Mouse (Mus musculus): ENCODE results near the gene Sept14. TPM values are rescaled to one million over a fixed set of nuclear protein-coding genes. Genes with fewer than 3 reads are reported as not detected.

Gene Sept14
- polyA plus RNA-seq, 1 experiment from 2014 or later = not detected

DNA sequence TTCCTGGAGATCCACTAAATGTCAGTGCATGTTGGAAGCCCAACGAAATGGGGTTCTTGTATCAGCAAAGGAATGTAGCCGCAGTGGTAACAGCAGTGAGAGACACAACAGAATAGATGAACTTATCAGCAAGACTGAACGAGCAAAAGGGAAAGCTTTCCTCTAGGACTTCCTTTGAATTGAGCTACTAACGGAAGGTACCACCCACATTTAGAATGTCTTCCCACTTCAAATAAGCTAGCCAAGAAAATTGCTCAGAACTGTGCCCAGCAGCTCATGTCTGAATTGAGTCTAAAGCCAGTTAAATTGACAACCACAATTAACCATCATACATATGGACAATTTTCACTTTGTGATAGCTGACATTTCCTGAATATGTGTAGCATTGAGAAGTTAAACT lies 40.5 kb downstream of the Sept14 start:
- H3K4me1 ChIP-seq = peaks cover 13% of the 10 kb centered on the region
- no peak overlapping the region for H3K4me2 ChIP-seq
- H3K27ac ChIP-seq (replicated peaks) = no peak overlapping the region
- 64% methylated on average over 4 of the region's 4 CpGs for WGBS
- H3K36me3 ChIP-seq = no peaks in the 10 kb centered on the region
- no peaks in the 10 kb centered on the region for H3K27me3 ChIP-seq (replicated peaks)
- no peak overlapping the region for H3K4me3 ChIP-seq
- H3K9me3 ChIP-seq = no peaks in the 10 kb centered on the region
- no peak overlapping the region for H3K9ac ChIP-seq
- ATAC-seq (ENCODE audit: extremely low read depth, insufficient number of reproducible peaks, low FRiP score, low TSS enrichment) = no peak

DNA sequence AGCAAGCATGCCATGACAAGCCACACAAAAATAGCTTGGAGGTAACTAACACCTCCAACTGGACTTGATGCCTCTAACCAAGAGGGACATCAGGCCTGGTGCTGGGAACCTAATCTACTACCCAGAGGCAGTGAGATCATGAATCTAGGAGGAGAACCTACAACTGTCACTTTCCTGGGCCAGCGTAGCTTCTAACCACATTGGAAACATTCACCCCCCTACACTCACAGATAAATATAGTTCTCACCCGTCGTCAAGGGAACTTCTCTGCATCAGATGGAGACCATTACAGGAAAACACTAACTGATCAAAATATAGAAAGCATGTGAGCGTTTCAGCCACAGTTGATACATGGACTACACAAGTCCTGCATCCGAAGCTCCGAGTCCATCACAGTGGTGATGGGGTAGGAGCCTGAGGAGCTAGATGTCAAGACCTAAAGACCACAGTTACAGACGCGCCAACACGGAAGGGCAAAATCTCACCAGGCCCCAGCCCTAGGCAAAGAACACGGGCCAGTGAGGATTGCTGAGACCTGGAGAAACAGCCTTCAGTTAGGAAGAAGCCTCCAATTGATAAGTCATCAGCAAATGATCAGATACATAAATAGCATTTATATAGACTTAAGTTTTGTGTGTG lies 41.9 kb downstream of the Sept14 start:
- Histone ChIP-seq H3K9me3 (no peaks in the 10 kb centered on the region), H3K9ac (no peak overlapping the region), H3K4me3 (no peak overlapping the region), H3K4me2 (no peak overlapping the region), H3K27me3 (replicated peaks) (no peaks in the 10 kb centered on the region), H3K4me1 (peaks cover 13% of the 10 kb centered on the region), H3K27ac (replicated peaks) (no peak overlapping the region), H3K36me3 (no peaks in the 10 kb centered on the region)
- 86% methylated on average over 10 of the region's 10 CpGs for WGBS
- no peak for ATAC-seq (ENCODE audit: extremely low read depth, insufficient number of reproducible peaks, low FRiP score, low TSS enrichment)

DNA sequence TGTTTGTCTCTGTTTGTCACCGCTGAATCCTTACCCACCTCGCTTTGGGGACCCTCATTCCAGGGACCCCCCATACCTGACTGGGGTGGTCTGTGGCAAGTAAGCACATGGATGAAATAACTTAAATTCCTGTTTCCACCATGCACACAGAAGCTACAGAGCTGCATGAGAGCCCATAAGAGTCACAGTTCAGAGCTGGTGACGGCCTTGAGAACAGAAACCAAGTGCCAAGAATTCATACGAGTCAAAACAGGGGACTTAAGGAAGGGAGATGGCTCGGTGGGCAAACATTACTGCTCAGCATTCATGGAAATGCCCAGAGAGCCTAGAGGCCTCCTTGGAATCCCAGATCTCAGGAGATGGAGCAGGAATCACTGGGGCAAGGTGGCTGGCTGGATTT lies 44.2 kb downstream of the Sept14 start:
- Histone ChIP-seq H3K27me3 (replicated peaks) (no peaks in the 10 kb centered on the region), H3K36me3 (peaks cover 21% of the 10 kb centered on the region), H3K4me1 (peaks cover 9% of the 10 kb centered on the region), H3K9ac (no peak overlapping the region), H3K4me3 (no peak overlapping the region), H3K27ac (replicated peaks) (no peak overlapping the region), H3K9me3 (no peaks in the 10 kb centered on the region), H3K4me2 (no peak overlapping the region)
- no peak for ATAC-seq (ENCODE audit: extremely low read depth, insufficient number of reproducible peaks, low FRiP score, low TSS enrichment)
- WGBS = 78% methylated on average over 5 of the region's 5 CpGs

DNA sequence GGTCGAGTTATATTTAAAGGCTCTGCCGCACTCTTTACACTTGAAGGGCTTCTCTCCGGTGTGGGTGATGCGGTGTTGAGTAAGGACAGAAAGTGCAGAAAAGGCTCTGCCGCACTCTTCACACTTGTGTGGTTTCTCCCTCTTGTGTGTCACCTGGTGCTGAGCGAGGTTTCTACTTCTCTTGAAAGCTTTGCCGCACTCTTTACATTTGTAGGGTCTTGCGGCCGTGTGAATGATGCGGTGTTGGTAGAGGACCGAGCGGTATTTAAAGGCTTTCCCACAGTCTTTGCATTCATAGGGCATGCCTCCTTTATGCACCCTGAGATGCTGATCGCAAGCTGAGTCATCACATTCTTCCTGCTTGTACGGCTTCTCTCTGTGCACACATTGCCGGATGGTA lies 50.4 kb downstream of the Sept14 start:
- Histone ChIP-seq H3K4me2 (no peak overlapping the region), H3K36me3 (peaks cover 66% of the 10 kb centered on the region), H3K27me3 (replicated peaks) (no peaks in the 10 kb centered on the region), H3K4me3 (no peak overlapping the region), H3K9ac (no peak overlapping the region), H3K9me3 (no peaks in the 10 kb centered on the region), H3K4me1 (no peaks in the 10 kb centered on the region), H3K27ac (replicated peaks) (no peak overlapping the region)
- WGBS = 88% methylated on average over 15 of the region's 15 CpGs
- no peak for ATAC-seq (ENCODE audit: extremely low read depth, insufficient number of reproducible peaks, low FRiP score, low TSS enrichment)

DNA sequence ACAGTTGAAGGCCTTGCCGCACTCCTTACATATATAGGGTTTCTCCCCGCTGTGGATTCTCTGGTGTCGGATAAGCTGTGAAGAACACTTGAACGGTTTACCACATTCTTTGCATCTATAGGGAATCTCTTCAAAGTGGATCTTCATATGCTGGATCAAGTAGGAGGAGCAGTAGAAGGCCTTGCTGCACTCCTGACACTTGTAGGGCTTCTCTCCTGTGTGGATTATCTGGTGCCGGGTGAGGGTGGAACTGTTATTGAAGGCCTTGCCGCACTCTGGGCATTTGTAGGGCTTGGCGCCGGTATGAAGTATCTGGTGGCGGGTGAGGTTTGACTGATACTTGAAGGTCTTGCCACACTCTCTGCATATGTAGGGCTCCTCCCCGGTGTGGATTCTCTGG lies 51.3 kb downstream of the Sept14 start:
- no peak overlapping the region for H3K9ac ChIP-seq
- WGBS = 91% methylated on average over 10 of the region's 10 CpGs
- no peak overlapping the region for H3K27ac ChIP-seq (replicated peaks)
- no peaks in the 10 kb centered on the region for H3K4me1 ChIP-seq
- H3K27me3 ChIP-seq (replicated peaks) = no peaks in the 10 kb centered on the region
- no peak overlapping the region for H3K4me3 ChIP-seq
- H3K4me2 ChIP-seq = no peak overlapping the region
- ATAC-seq (ENCODE audit: extremely low read depth, insufficient number of reproducible peaks, low FRiP score, low TSS enrichment) = no peak
- H3K9me3 ChIP-seq = no peaks in the 10 kb centered on the region
- H3K36me3 ChIP-seq = peaks cover 69% of the 10 kb centered on the region

DNA sequence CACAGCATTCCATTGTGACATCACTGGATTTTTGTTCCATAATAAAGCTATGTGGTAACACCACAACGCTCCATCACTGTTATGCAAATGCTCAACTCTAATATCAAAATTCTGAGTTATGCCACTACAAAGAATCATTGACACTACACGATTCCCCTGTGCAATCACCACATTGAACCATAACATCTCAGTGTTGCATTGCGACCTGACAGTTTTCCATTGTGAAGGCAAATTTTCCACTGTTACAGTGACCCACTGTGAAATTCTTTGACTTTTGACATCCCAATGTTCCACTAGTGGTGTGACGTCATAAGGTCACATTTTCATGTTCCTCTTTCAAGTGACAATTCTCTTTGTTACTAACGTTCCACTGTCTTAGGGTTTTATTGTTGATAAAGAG lies 57.5 kb downstream of the Sept14 start:
- H3K4me3 ChIP-seq = no peak overlapping the region
- no peaks in the 10 kb centered on the region for H3K4me1 ChIP-seq
- H3K27me3 ChIP-seq (replicated peaks) = no peaks in the 10 kb centered on the region
- no peak overlapping the region for H3K9ac ChIP-seq
- H3K9me3 ChIP-seq = no peaks in the 10 kb centered on the region
- H3K36me3 ChIP-seq = peaks cover 22% of the 10 kb centered on the region
- no peak overlapping the region for H3K27ac ChIP-seq (replicated peaks)
- H3K4me2 ChIP-seq = no peak overlapping the region
- no peak for ATAC-seq (ENCODE audit: extremely low read depth, insufficient number of reproducible peaks, low FRiP score, low TSS enrichment)
- WGBS = 87% methylated on average over 5 of the region's 5 CpGs

Other genes starting within 250 kb of the Sept14 start
- gene Sfswap, start 207.3 kb downstream of the Sept14 start, polyA plus RNA-seq (2015; fragmentation: Nextera tagmentation; extraction: Ambion mirVana) = 21.2 and 24.7 TPM in 2 replicates
- gene Mmp17, start 124.3 kb downstream of the Sept14 start, polyA plus RNA-seq (2015; fragmentation: Nextera tagmentation; extraction: Ambion mirVana) = 0.80 and 0.87 TPM in 2 replicates
- gene Zfp11, start 38.4 kb downstream of the Sept14 start, polyA plus RNA-seq (2015; fragmentation: Nextera tagmentation; extraction: Ambion mirVana) = 4.2 and 4.3 TPM in 2 replicates
- 151 and 163 TPM in 2 replicates for gene Mrps17, start 7.0 kb upstream of the Sept14 start, polyA plus RNA-seq (2015; fragmentation: Nextera tagmentation; extraction: Ambion mirVana)
- gene Nipsnap2, start 16.6 kb upstream of the Sept14 start, polyA plus RNA-seq (2015; fragmentation: Nextera tagmentation; extraction: Ambion mirVana) = 269 and 291 TPM in 2 replicates
- gene Psph, start 78.9 kb upstream of the Sept14 start, polyA plus RNA-seq (2015; fragmentation: Nextera tagmentation; extraction: Ambion mirVana) = 24.6 and 28.2 TPM in 2 replicates
- gene Sumf2, start 138.5 kb upstream of the Sept14 start, polyA plus RNA-seq (2015; fragmentation: Nextera tagmentation; extraction: Ambion mirVana) = 26.8 and 28.7 TPM in 2 replicates
- 837 and 1,007 TPM in 2 replicates for gene Chchd2, start 179.0 kb upstream of the Sept14 start, polyA plus RNA-seq (2015; fragmentation: Nextera tagmentation; extraction: Ambion mirVana)
- 3.3 and 3.9 TPM in 2 replicates for gene Zbed5, start 187.2 kb upstream of the Sept14 start, polyA plus RNA-seq (2015; fragmentation: Nextera tagmentation; extraction: Ambion mirVana)
- gene Phkg1, start 190.0 kb upstream of the Sept14 start, polyA plus RNA-seq (2015; fragmentation: Nextera tagmentation; extraction: Ambion mirVana) = 0.76 and 1.4 TPM in 2 replicates
- gene Nupr1l, start 200.0 kb upstream of the Sept14 start, polyA plus RNA-seq (2015; fragmentation: Nextera tagmentation; extraction: Ambion mirVana) = 1.6 and 1.7 TPM in 2 replicates
- 13.7 and 14.3 TPM in 2 replicates for gene Vkorc1l1, start 233.5 kb upstream of the Sept14 start, polyA plus RNA-seq (2015; fragmentation: Nextera tagmentation; extraction: Ambion mirVana)

All from heart, embryonic 13.5 days (tissue).